Mouse (Mus musculus): ENCODE data around the gene Micall2. TPM values are rescaled to one million over a fixed set of nuclear protein-coding genes. Genes with fewer than 3 reads are reported as not detected.

Gene Micall2
- under 1 TPM; 0.38 to 0.41 TPM for total RNA-seq (2023)

GRCm38 (mm10) chr5:139735677-139736503 is at the start of gene Micall2:
TSS of gene Micall2 (minus strand) at chr5:139736336.

GRCm38 (mm10) chr5:139775216-139775926 is 39.2 kb upstream of the Micall2 start, which contains the start of gene Ints1:
TSS of gene Ints1 (minus strand) at chr5:139775674.

Other genes with a start within 250 kb of the Micall2 start
- gene Uncx, start 192.8 kb downstream of the Micall2 start, total RNA-seq (2023) = not detected
- 100 to 1,000 TPM; 114 to 117 TPM for gene Ints1, start 39.3 kb upstream of the Micall2 start, total RNA-seq (2023)
- gene Mafk, start 55.2 kb upstream of the Micall2 start, total RNA-seq (2023) = 100 to 1,000 TPM; 178 to 191 TPM
- gene Tmem184a, start 83.6 kb upstream of the Micall2 start, total RNA-seq (2023) = under 1 TPM in 1 of 2 experiments, not detected in 1; 0.20 TPM
- gene Gm26938, start 90.1 kb upstream of the Micall2 start, total RNA-seq (2023) = not detected
- 10 to 100 TPM; 13.5 to 16.2 TPM for gene Psmg3, start 90.5 kb upstream of the Micall2 start, total RNA-seq (2023)
- not detected for gene Elfn1, start 171.6 kb upstream of the Micall2 start, total RNA-seq (2023)